Mouse (Mus musculus): Measurements from ENCODE around the gene Slc44a1. TPM values are rescaled to one million over a fixed set of nuclear protein-coding genes. Genes with fewer than 3 reads are reported as not detected.
A peak's percentile ranks its signal among the peaks of the same experiment; 100 is the strongest.

Slc44a1 gene
- polyA plus RNA-seq, 1 experiment from 2014 or later, result 27.9 TPM

- peak overlapping the region; percentile 95 for H3K4me2 ChIP-seq (replicated peaks; ENCODE audit: low read depth)
- H3K27me3 ChIP-seq (replicated peaks; ENCODE audit: control insufficient read depth, insufficient read depth, low read length), result no peaks in the 10 kb centered on the region
- no peaks in the 10 kb centered on the region for H3K9me3 ChIP-seq (ENCODE audit: control insufficient read depth)
- no peak for TF ChIP-seq CTCF (IDR thresholded peaks at IDR 0.05; ENCODE audit: low read depth)
- H3K4me1 ChIP-seq (replicated peaks; ENCODE audit: control insufficient read depth, insufficient read depth, low read length), result peaks cover 2% of the 10 kb centered on the region; the same call in 1 of the 2 replicates
- H3K9ac ChIP-seq (ENCODE audit: low read depth, low read length), result peak overlapping the region; percentile 82
- H3K27ac ChIP-seq (ENCODE audit: low read depth, low read length), result peak overlapping the region; percentile 97
- no peaks in the 10 kb centered on the region for H3K36me3 ChIP-seq (ENCODE audit: control insufficient read depth, insufficient read depth)
- 0 out of 2 replicates have a peak, but pooled peaks have one; percentile 0 for ATAC-seq
- peak overlapping the region; percentile 87 for H3K4me3 ChIP-seq (ENCODE audit: low read depth, low read length)
- 7% methylated on average over 9 of the region's 9 CpGs for WGBS
Measured at GRCm38 (mm10) chr4:53439636-53440009, 590 bp upstream of the Slc44a1 start.

GRCm38 (mm10) chr4:53440816-53441571 lies 781 bp downstream of the Slc44a1 start:
- peak; percentile 17 for ATAC-seq

GRCm38 (mm10) chr4:53441683-53442082 lies 1.5 kb downstream of the Slc44a1 start:
- Histone ChIP-seq H3K9ac (ENCODE audit: low read depth, low read length) (no peak overlapping the region), H3K4me2 (replicated peaks; ENCODE audit: low read depth) (peak overlapping the region; percentile 95), H3K4me3 (ENCODE audit: low read depth, low read length) (peak overlapping the region; percentile 87), H3K27me3 (replicated peaks; ENCODE audit: control insufficient read depth, insufficient read depth, low read length) (no peaks in the 10 kb centered on the region), H3K4me1 (replicated peaks; ENCODE audit: control insufficient read depth, insufficient read depth, low read length) (peaks cover 2% of the 10 kb centered on the region; the same call in 1 of the 2 replicates), H3K9me3 (ENCODE audit: control insufficient read depth) (no peaks in the 10 kb centered on the region), H3K27ac (ENCODE audit: low read depth, low read length) (peak overlapping the region; percentile 97; the same call in 1 of the 2 replicates), H3K36me3 (ENCODE audit: control insufficient read depth, insufficient read depth) (no peaks in the 10 kb centered on the region)
- 30% methylated on average over 4 of the region's 4 CpGs for WGBS
- ATAC-seq, result no peak
- TF ChIP-seq CTCF (IDR thresholded peaks at IDR 0.05; ENCODE audit: low read depth), result no peak

More at GRCm38 (mm10) chr4:53440816-53441571, 781 bp downstream of the Slc44a1 start:
- no peaks in the 10 kb centered on the region for H3K27me3 ChIP-seq (replicated peaks; ENCODE audit: control insufficient read depth, insufficient read depth, low read length)
- no peak for TF ChIP-seq CTCF (IDR thresholded peaks at IDR 0.05; ENCODE audit: low read depth)
- H3K9me3 ChIP-seq (ENCODE audit: control insufficient read depth), result no peaks in the 10 kb centered on the region
- peak overlapping the region; percentile 82 for H3K9ac ChIP-seq (ENCODE audit: low read depth, low read length)
- WGBS, result under 1% methylated on average over 41 of the region's 45 CpGs
- no peaks in the 10 kb centered on the region for H3K36me3 ChIP-seq (ENCODE audit: control insufficient read depth, insufficient read depth)
- H3K4me2 ChIP-seq (replicated peaks; ENCODE audit: low read depth), result peak overlapping the region; percentile 95
- H3K4me3 ChIP-seq (ENCODE audit: low read depth, low read length), result peak overlapping the region; percentile 87
- peaks cover 2% of the 10 kb centered on the region; the same call in 1 of the 2 replicates for H3K4me1 ChIP-seq (replicated peaks; ENCODE audit: control insufficient read depth, insufficient read depth, low read length)
- peak overlapping the region; percentile 97 for H3K27ac ChIP-seq (ENCODE audit: low read depth, low read length)

GRCm38 (mm10) chr4:53446216-53446615 lies 6.0 kb downstream of the Slc44a1 start:
- WGBS, result 48% methylated on average over 3 of the region's 3 CpGs
- no peaks in the 10 kb centered on the region for H3K27me3 ChIP-seq (replicated peaks; ENCODE audit: control insufficient read depth, insufficient read depth, low read length)
- H3K9ac ChIP-seq (ENCODE audit: low read depth, low read length), result no peak overlapping the region
- H3K27ac ChIP-seq (ENCODE audit: low read depth, low read length), result no peak overlapping the region
- H3K4me2 ChIP-seq (replicated peaks; ENCODE audit: low read depth), result no peak overlapping the region
- no peak for TF ChIP-seq CTCF (IDR thresholded peaks at IDR 0.05; ENCODE audit: low read depth)
- H3K36me3 ChIP-seq (ENCODE audit: control insufficient read depth, insufficient read depth), result no peaks in the 10 kb centered on the region
- H3K9me3 ChIP-seq (ENCODE audit: control insufficient read depth), result no peaks in the 10 kb centered on the region
- ATAC-seq, result peak; percentile 42; the same call in 1 of the 2 replicates
- H3K4me3 ChIP-seq (ENCODE audit: low read depth, low read length), result no peak overlapping the region
- 0 out of 2 replicates have a peak, but pooled peaks cover 6% of the 10 kb centered on the region for H3K4me1 ChIP-seq (replicated peaks; ENCODE audit: control insufficient read depth, insufficient read depth, low read length)

- 93% methylated on average over 4 of the region's 4 CpGs for WGBS
Measured at GRCm38 (mm10) chr4:53447773-53448172, 7.6 kb downstream of the Slc44a1 start.

GRCm38 (mm10) chr4:53450736-53451135 lies 10.5 kb downstream of the Slc44a1 start:
- no peaks in the 10 kb centered on the region for H3K27me3 ChIP-seq (replicated peaks; ENCODE audit: control insufficient read depth, insufficient read depth, low read length)
- H3K9me3 ChIP-seq (ENCODE audit: control insufficient read depth), result no peaks in the 10 kb centered on the region
- no peak for ATAC-seq
- H3K27ac ChIP-seq (ENCODE audit: low read depth, low read length), result no peak overlapping the region
- peaks cover 12% of the 10 kb centered on the region; the same call in 1 of the 2 replicates for H3K4me1 ChIP-seq (replicated peaks; ENCODE audit: control insufficient read depth, insufficient read depth, low read length)
- H3K4me3 ChIP-seq (ENCODE audit: low read depth, low read length), result no peak overlapping the region
- H3K4me2 ChIP-seq (replicated peaks; ENCODE audit: low read depth), result no peak overlapping the region
- no peak for TF ChIP-seq CTCF (IDR thresholded peaks at IDR 0.05; ENCODE audit: low read depth)
- no peak overlapping the region for H3K9ac ChIP-seq (ENCODE audit: low read depth, low read length)
- 80% methylated on average over 7 of the region's 7 CpGs for WGBS
- no peaks in the 10 kb centered on the region for H3K36me3 ChIP-seq (ENCODE audit: control insufficient read depth, insufficient read depth)

More at GRCm38 (mm10) chr4:53447773-53448172, 7.6 kb downstream of the Slc44a1 start:
- no peak overlapping the region for H3K27ac ChIP-seq (ENCODE audit: low read depth, low read length)
- no peaks in the 10 kb centered on the region for H3K36me3 ChIP-seq (ENCODE audit: control insufficient read depth, insufficient read depth)
- H3K9me3 ChIP-seq (ENCODE audit: control insufficient read depth), result no peaks in the 10 kb centered on the region
- no peak overlapping the region for H3K4me3 ChIP-seq (ENCODE audit: low read depth, low read length)
- no peak for TF ChIP-seq CTCF (IDR thresholded peaks at IDR 0.05; ENCODE audit: low read depth)
- no peak for ATAC-seq
- no peak overlapping the region for H3K4me2 ChIP-seq (replicated peaks; ENCODE audit: low read depth)
- H3K4me1 ChIP-seq (replicated peaks; ENCODE audit: control insufficient read depth, insufficient read depth, low read length), result 0 out of 2 replicates have a peak, but pooled peaks cover 8% of the 10 kb centered on the region
- no peaks in the 10 kb centered on the region for H3K27me3 ChIP-seq (replicated peaks; ENCODE audit: control insufficient read depth, insufficient read depth, low read length)
- no peak overlapping the region for H3K9ac ChIP-seq (ENCODE audit: low read depth, low read length)

Measured in intestine, postnatal 0 days (tissue).